Mouse (Mus musculus): ENCODE data around the gene Cchcr1. TPM values are rescaled to one million over a fixed set of nuclear protein-coding genes. Genes with fewer than 3 reads are reported as not detected.

Cchcr1 gene
- total RNA-seq, 4 experiments from 2014 or later: 12.2 to 13.5 (median 12.9) TPM

GRCm38 (mm10) chr17:35514756-35515155 is 2.1 kb upstream of the Cchcr1 start:
- no peak for DNase-seq (ENCODE audit: low spot score in 2 of 2)

GRCm38 (mm10) chr17:35515911-35516640 is 824 bp upstream of the Cchcr1 start:
- no peak for DNase-seq (ENCODE audit: low spot score in 2 of 2)

GRCm38 (mm10) chr17:35517526-35517925 is 626 bp downstream of the Cchcr1 start:
- no peak for DNase-seq (ENCODE audit: low spot score in 2 of 2)

- DNase-seq (ENCODE audit: low spot score in 2 of 2): no peak
Measured at GRCm38 (mm10) chr17:35524354-35524753, 7.5 kb downstream of the Cchcr1 start.

GRCm38 (mm10) chr17:35526644-35527043 is 9.7 kb downstream of the Cchcr1 start:
- DNase-seq (ENCODE audit: low spot score in 2 of 2): no peak

GRCm38 (mm10) chr17:35532360-35532759 is 15.5 kb downstream of the Cchcr1 start:
- no peak for DNase-seq (ENCODE audit: low spot score in 2 of 2)

GRCm38 (mm10) chr17:35532901-35533300 is 16.0 kb downstream of the Cchcr1 start, which contains the start of gene Psors1c2:
TSS of gene Psors1c2 (plus strand) at chr17:35533201.
- DNase-seq (ENCODE audit: low spot score in 2 of 2): no peak

- peak; percentile 54 to 85 for DNase-seq (ENCODE audit: low spot score in 2 of 2)
Measured at GRCm38 (mm10) chr17:35534343-35534742, 17.4 kb downstream of the Cchcr1 start.

GRCm38 (mm10) chr17:35537421-35537820 is 20.5 kb downstream of the Cchcr1 start:
- no peak for DNase-seq (ENCODE audit: low spot score in 2 of 2)

GRCm38 (mm10) chr17:35538476-35538875 is 21.6 kb downstream of the Cchcr1 start:
- no peak for DNase-seq (ENCODE audit: low spot score in 2 of 2)

- no peak for DNase-seq (ENCODE audit: low spot score in 2 of 2)
Measured at GRCm38 (mm10) chr17:35539540-35539939, 22.6 kb downstream of the Cchcr1 start.

GRCm38 (mm10) chr17:35542761-35543411 is 26.0 kb downstream of the Cchcr1 start:
- peak in 1 of 2 experiments; percentile 14 for DNase-seq (ENCODE audit: low spot score in 2 of 2)

- DNase-seq (ENCODE audit: low spot score in 2 of 2): no peak
Measured at GRCm38 (mm10) chr17:35543412-35543861, 26.5 kb downstream of the Cchcr1 start.

GRCm38 (mm10) chr17:35544001-35544400 is 27.1 kb downstream of the Cchcr1 start:
- no peak for DNase-seq (ENCODE audit: low spot score in 2 of 2)

- peak in 1 of 2 experiments; percentile 62 for DNase-seq (ENCODE audit: low spot score in 2 of 2)
Measured at GRCm38 (mm10) chr17:35544680-35545079, 27.8 kb downstream of the Cchcr1 start.

GRCm38 (mm10) chr17:35547465-35547864 is 30.6 kb downstream of the Cchcr1 start:
- no peak for DNase-seq (ENCODE audit: low spot score in 2 of 2)

- DNase-seq (ENCODE audit: low spot score in 2 of 2): no peak
Measured at GRCm38 (mm10) chr17:35548636-35549035, 31.7 kb downstream of the Cchcr1 start.

- DNase-seq (ENCODE audit: low spot score in 2 of 2): peak; percentile 64 to 65
Measured at GRCm38 (mm10) chr17:35549437-35550142, 32.7 kb downstream of the Cchcr1 start.

GRCm38 (mm10) chr17:35550143-35550494 is 33.2 kb downstream of the Cchcr1 start:
- no peak for DNase-seq (ENCODE audit: low spot score in 2 of 2)

- no peak for DNase-seq (ENCODE audit: low spot score in 2 of 2)
Measured at GRCm38 (mm10) chr17:35550871-35551270, 34.0 kb downstream of the Cchcr1 start.

- DNase-seq (ENCODE audit: low spot score in 2 of 2): no peak
Measured at GRCm38 (mm10) chr17:35551881-35552414, 35.0 kb downstream of the Cchcr1 start, which contains the start of gene Cdsn. TSS of gene Cdsn (plus strand) at chr17:35552128.

- no peak for DNase-seq (ENCODE audit: low spot score in 2 of 2)
Measured at GRCm38 (mm10) chr17:35554321-35554720, 37.4 kb downstream of the Cchcr1 start.
